Mouse (Mus musculus) cerebellum, adult 18-20 months (tissue): ENCODE measurements around the gene Rhox4a2.
"Not testable (repeated sequence)": the region's sequence is repeated elsewhere in the genome, so short reads cannot be mapped to it uniquely, and the experiment has no call there.

Experiments used
- DNase-seq, 2 experiments: peaks; one replicate each; pipeline ENCODE4 v3.0.0; 2021

Rhox4a2 gene

DNA sequence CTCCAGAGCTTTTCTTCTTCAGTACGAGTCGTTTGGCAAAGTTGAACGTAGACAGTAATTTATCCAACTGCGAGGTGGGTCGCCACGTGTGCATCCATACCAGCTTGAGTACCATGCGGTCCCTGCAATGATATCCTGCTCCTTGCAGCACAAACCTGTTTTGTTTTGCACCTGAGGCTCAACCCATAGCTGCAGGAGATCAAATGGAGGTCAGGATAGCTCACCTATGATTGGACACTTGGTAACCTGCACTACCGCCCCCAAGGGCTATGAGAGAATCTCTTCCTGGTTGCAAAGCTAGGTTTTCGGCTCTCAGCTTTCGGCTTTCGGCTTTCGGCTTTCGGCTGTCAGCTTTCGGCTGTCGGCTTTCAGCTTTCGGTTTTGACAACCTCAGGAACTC is at the start of gene Rhox4a2:
TSS of gene Rhox4a2 (plus strand) at position 301 of the 400 bp plus-strand sequence.
- DNase-seq: not testable (repeated sequence)

DNA sequence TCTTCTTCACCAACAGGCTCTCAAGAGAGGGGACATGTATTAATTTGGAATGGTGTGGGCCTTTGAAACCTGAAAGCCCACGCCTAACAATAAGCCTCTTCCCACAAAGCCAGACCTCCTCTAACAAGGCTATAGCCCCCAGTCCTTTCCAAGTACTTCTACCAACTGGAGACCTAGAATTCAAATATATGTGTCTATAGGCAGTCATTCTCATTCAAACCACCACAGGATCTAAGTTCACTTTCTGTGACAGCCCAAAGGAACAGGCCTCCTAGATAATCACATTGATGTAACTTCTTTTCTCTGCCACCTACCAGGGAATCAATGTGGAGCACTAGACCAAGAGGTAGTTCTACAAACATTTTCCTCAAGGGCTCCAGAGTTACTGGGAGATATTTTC is 10.9 kb upstream of the Rhox4a2 start, which contains the start of gene Rhox3a2:
TSS of gene Rhox3a2 (plus strand) at position 301 of the 400 bp plus-strand sequence.
- not testable (repeated sequence) for DNase-seq

DNA sequence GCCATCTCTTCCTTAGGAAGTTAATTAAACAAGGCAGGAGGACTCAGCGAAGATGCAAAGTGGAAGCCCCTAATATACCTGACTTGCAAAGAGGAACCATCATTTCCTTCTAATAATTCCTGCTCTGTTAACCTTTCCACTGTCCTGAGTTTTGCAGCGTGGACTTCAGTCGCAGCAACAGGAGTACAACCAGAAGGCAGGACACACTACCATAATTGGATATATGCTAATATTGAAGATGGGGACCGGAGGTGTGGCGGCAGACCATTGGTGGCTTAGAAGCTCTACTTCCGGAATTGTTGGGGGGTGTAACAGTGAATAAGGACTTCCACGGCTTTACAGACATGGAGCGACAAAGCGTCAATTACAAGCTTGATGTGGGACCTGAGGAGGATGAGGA is 21.1 kb downstream of the Rhox4a2 start, which contains the start of gene Rhox2b:
TSS of gene Rhox2b (plus strand) at position 301 of the 400 bp plus-strand sequence.
- not testable (repeated sequence) for DNase-seq

DNA sequence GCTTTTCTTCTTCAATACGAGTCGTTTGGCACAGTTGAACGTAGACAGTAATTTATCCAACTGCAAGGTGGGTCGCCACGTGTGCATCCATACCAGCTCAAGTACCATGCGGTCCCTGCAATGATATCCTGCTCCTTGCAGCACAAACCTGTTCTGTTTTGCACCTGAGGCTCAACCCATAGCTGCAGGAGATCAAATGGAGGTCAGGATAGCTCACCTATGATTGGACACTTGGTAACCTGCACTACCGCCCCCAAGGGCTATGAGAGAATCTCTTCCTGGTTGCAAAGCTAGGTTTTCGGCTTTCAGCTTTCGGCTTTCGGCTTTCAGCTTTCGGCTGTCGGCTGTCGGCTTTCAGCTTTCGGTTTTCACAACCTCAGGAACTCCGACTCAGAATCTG is 41.5 kb downstream of the Rhox4a2 start, which contains the start of gene Rhox4b:
TSS of gene Rhox4b (plus strand) at position 301 of the 400 bp plus-strand sequence.
- DNase-seq: not testable (repeated sequence)
